Mouse (Mus musculus) bone marrow, adult 2 months (tissue): Measurements from ENCODE around the gene Defb43.

Experiments used
- CTCF ChIP-seq: fragments of 200-500 bp; IDR thresholded peaks from 2 replicates; pipeline ENCODE4 v1.5.1; 2011; ENCODE audit warnings: low read length, control low read depth; ENCODE audit not compliant: control insufficient read depth, insufficient read depth
- POLR2A ChIP-seq: fragments of 200-500 bp; IDR thresholded peaks from 2 replicates; pipeline ENCODE4 v1.6.1; 2011; ENCODE audit warnings: low read depth, mild to moderate bottlenecking, control low read depth, low read length, borderline replicate concordance; ENCODE audit not compliant: control insufficient read depth

GRCm38 (mm10) chr14:63014667-63015066, 3.1 kb downstream of the Defb43 start:
- TF ChIP-seq CTCF, result no peak
- TF ChIP-seq POLR2A, result no peak
